Mouse (Mus musculus): ENCODE results near the gene Srek1ip1.

The Srek1ip1 gene

DNA sequence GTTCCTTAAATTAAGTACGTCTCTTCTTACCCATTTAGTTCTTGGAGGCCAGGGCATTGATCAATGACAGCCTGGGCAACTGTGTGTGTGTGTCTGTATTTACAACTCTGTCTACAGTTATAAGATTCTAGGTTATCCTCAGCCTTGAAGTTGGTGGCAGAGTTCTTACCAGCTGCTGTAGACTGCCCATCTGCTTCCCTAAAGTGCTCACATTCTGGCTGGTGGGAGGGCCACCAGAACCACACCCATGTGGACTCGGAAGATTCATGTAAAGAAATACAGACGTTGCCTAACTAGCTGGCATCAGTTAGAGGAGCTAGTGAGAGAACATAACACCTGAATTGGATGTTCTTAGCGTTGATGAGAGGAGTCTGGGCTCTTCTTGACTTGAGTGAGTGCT is 49.7 kb downstream of the Srek1ip1 start:
- DNase-seq (ENCODE audit: inconsistent ontology term): no peak

DNA sequence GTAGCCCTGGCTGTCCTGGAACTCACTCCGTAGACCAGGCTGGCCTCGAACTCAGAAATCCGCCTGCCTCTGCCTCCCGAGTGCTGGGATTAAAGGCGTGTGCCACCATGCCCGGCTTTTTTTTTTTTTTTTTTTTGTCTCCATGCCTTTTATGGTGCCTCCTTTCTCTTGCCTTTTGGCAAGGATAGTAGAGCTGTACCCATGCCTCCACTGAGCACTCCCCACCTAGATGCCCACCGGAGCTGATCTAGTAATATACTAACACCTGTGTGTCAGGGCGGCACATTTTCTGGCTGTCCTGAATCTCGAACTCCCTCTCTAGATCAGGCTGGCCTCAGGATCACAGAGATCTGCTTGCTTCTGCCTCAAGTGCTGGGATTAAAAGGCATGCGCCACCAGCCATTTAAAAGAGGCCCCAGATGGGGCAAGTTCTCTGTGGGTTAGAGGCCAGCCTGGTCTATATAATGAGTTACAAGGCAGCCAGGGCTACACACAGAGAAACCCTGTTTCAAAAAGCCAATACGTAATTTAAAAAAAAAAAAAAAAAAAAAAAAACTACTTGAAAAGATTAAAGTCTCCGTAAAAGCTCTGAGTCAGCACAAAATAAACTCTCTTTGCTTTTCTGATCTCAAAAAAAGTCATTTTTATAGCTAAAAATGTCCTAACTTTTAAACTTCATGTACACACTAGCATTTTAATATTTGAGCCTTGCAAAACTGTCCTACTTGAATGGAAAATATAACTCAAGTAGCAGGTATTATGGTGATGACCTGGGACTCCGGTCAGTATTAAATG is 51.2 kb downstream of the Srek1ip1 start:
- DNase-seq (ENCODE audit: inconsistent ontology term): no peak

- DNase-seq (ENCODE audit: inconsistent ontology term): no peak
Measured at GRCm38 (mm10) chr13:104853645-104854044, 61.4 kb downstream of the Srek1ip1 start.

- peak; percentile 66 for DNase-seq (ENCODE audit: inconsistent ontology term)
Measured at GRCm38 (mm10) chr13:104863127-104863979, 71.1 kb downstream of the Srek1ip1 start, which contains the start of gene Shisal2b. Shisal2b (minus strand) TSS chr13:104863893.

- DNase-seq (ENCODE audit: inconsistent ontology term): peak; percentile 17
Measured at GRCm38 (mm10) chr13:104866726-104867125, 74.4 kb downstream of the Srek1ip1 start.

DNA sequence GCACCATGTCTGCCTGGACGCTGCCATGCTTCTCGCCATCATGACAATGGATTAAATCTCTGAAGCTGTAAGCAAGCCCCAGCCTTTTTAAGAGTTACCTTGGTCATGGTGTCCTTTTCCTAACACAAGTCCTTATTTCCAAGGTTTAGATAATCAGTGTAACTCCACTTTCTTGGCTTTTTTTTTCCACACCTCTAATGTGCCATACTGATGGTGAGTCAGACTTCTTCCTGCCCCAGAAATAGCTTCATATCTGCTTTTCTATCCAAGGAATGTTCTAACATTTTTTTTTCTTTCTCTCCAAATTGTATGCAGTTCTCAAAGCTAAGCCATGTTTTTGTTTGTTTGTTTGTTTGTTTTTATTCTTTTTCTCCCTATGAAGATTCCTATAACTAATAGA is 77.6 kb downstream of the Srek1ip1 start:
- no peak for DNase-seq (ENCODE audit: inconsistent ontology term)

- no peak for DNase-seq (ENCODE audit: inconsistent ontology term)
Measured at GRCm38 (mm10) chr13:104878508-104878907, 86.2 kb downstream of the Srek1ip1 start.

DNA sequence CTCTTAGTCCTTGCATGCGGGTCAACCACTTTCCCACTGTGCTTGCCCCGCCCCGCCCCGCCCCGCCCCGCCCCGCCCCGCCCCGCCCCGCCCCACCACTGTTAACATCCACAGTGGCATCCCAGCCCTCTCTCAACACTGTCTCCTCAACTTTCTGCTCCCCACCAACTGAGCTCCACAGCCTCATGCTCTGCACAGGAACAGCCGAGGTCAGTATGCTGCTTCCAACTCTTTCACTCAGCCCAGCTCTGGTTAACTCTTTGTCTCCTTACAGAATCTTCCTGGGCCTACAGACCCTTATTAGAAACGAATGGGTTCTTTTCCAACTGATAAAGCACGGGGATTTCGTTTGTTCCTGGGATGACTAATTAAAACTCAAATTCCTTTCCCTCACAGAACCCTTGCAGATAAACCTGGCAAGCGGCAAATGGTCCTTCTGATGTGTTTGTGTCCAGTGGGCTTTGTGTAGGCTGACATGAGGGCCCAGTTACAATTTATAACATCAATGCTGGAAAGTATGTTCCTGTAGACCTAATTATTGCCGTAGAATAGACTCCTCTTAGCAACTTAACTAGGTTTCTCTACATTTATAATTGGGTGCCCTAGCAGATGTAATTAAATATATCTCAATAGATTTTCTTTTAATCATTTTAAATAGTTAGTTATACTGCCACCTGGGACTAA is 91.4 kb downstream of the Srek1ip1 start:
- no peak for DNase-seq (ENCODE audit: inconsistent ontology term)

- no peak for DNase-seq (ENCODE audit: inconsistent ontology term)
Measured at GRCm38 (mm10) chr13:104886308-104887032, 94.2 kb downstream of the Srek1ip1 start.
